Mouse (Mus musculus) myocyte (in vitro differentiated cells): Measurements from ENCODE around the gene Mlana. TPM values are rescaled to one million over a fixed set of nuclear protein-coding genes. Genes with fewer than 3 reads are reported as not detected.

Experiments used
- polyA plus RNA-seq: library from polyadenylated mRNA; unstranded; fragments of >200 nt; fragmentation: generic; extraction: Trizol; gene quantifications from one replicate; pipeline ENCODE4 v1.2.1, GENCODE M21; 2012; ENCODE audit warnings: missing spikeins

Mlana gene
- polyA plus RNA-seq, 1 experiment, result not detected

Other genes starting within 250 kb of the Mlana start
- 7.2 TPM for gene Ric1, start 175.5 kb upstream of the Mlana start, polyA plus RNA-seq
- gene Ermp1, start 49.4 kb upstream of the Mlana start, polyA plus RNA-seq, result 7.4 TPM
- gene 9930021J03Rik, start 108.2 kb downstream of the Mlana start, polyA plus RNA-seq, result 3.1 TPM
- 2.1 TPM for gene Ranbp6, start 115.2 kb downstream of the Mlana start, polyA plus RNA-seq
- 1.4 TPM for gene Il33, start 227.3 kb downstream of the Mlana start, polyA plus RNA-seq